Mouse (Mus musculus): ENCODE data around the gene Akap13.

DNA sequence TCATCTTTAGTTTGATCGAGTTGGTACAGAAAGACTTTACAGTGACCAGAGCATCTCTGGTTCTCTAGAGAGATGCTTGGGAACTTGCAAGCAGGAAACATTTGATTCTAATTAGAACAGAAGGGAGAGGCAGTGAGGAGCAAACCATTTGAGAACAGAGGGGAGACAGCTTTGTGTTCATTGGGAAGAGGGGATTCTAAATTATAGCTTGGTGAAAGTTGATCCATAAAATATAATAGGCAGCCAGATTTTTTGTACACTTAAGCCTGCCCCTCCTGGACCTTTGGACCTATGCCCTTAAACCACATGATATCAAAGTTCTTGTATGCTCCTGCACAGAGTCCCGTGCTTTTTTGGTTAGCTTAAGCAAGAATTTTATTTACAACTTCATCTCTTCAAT is 185.3 kb downstream of the Akap13 start:
- TF ChIP-seq CTCF (IDR thresholded peaks at IDR 0.05; ENCODE audit: borderline replicate concordance, insufficient read depth, low read length) (no peak), POLR2A (IDR thresholded peaks at IDR 0.05; ENCODE audit: low read depth, low read length) (no peak)
